Mouse (Mus musculus): ENCODE measurements around the gene Pmf1. TPM values are rescaled to one million over a fixed set of nuclear protein-coding genes. Genes with fewer than 3 reads are reported as not detected.

Gene Pmf1
- polyA plus RNA-seq (2012; rRNA removed) = 21.8 and 23.7 TPM in 2 replicates

DNA sequence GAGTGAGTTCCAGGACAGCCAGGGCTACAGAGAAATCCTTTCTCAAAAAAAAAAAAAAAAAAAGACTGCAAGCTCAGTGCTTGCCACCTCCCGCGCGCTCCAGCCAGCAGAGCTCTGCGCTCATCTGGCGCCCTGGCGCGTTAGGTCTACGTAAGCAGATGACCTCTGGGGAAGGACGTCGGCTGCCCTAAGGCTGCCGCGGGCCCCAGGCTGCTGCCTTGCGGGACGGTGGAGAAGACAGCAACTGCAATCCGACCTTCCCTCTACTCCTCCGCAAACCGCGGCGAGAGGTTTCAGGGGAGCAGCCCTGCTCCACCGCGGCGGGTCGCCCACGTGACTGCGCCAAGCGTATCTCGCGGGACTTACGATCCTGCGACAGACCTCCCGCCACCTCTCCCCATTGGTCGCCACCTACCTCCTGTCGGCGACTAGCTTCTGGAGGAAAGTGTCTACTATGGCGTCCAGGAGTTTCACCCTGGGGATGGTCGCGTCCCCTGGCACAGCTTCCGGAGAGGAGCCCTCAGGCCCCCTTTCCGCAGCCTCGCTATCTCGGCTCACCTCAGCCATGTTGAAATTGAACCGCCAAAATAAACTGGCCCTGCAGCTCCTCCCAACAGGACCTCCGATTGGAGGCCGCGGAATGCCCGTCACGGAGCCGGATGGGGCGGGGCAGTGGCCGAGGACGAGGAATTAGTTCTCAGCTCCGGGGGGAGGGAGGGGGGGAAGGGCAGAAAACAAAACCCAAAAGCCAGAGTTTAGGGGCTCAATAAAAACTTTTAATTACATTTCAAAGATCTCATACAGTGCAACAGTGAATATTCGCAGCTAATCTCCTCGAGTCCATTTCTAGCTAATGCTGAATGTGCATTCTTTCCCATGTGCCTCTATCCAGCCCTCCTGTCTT, at the start of gene Pmf1:
Gene Pmf1 (minus strand): TSS at position 591 of the 904 bp plus-strand sequence.

GRCm38 (mm10) chr3:88424605-88425329, 14.6 kb upstream of the Pmf1 start, which contains the start of gene Slc25a44:
Slc25a44 (minus strand) TSS chr3:88425139.

GRCm38 (mm10) chr3:88384364-88384763, 25.8 kb downstream of the Pmf1 start, which contains the start of gene Bglap:
Bglap (minus strand) TSS chr3:88384464.

GRCm38 (mm10) chr3:88378599-88378998, 31.5 kb downstream of the Pmf1 start, which contains the start of gene Bglap2:
Bglap2 (minus strand) TSS chr3:88378699.

GRCm38 (mm10) chr3:88372643-88373042, 37.5 kb downstream of the Pmf1 start, which contains the start of gene Bglap3:
Bglap3 (minus strand) TSS chr3:88372743.

DNA sequence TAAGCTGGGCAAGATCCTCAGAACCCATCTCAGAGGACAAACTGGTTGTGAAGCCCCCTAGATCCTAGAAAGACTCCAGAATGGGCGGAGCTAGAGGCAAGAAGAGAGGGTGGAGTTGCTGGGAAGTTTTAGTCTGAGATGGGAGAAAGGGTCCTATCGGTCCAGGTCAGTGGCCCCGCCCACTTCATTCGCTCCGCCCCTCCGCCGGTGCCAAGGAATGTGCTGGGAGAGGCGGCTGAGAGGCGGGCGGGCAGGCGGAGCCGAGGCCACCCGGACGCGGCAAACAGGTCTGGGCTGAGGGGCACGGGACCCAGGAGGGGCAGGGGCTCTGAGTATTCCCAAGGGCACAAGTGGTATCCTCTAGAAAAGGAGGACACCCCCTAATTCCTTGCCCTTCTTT, 45.8 kb downstream of the Pmf1 start, which contains the start of gene Paqr6:
Gene Paqr6 (plus strand): TSS at position 248 of the 400 bp plus-strand sequence.

Other genes starting within 250 kb of the Pmf1 start
- gene Rhbg, start 155.6 kb downstream of the Pmf1 start, polyA plus RNA-seq (2012; rRNA removed) = 0.06 and 0.17 TPM in 2 replicates
- gene Gm38392, start 123.1 kb downstream of the Pmf1 start, polyA plus RNA-seq (2012; rRNA removed) = 0.14 TPM in 1 of 2 replicates, not detected in the other
- 4.0 and 6.2 TPM in 2 replicates for gene Tsacc, start 113.3 kb downstream of the Pmf1 start, polyA plus RNA-seq (2012; rRNA removed)
- gene Cct3, start 113.2 kb downstream of the Pmf1 start, polyA plus RNA-seq (2012; rRNA removed) = 313 and 317 TPM in 2 replicates
- gene Glmp, start 85.3 kb downstream of the Pmf1 start, polyA plus RNA-seq (2012; rRNA removed) = 54.1 and 56.2 TPM in 2 replicates
- 0.82 and 0.94 TPM in 2 replicates for gene Tmem79, start 74.2 kb downstream of the Pmf1 start, polyA plus RNA-seq (2012; rRNA removed)
- gene Smg5, start 74.1 kb downstream of the Pmf1 start, polyA plus RNA-seq (2012; rRNA removed) = 90.2 and 90.7 TPM in 2 replicates
- gene Paqr6, start 45.7 kb downstream of the Pmf1 start, polyA plus RNA-seq (2012; rRNA removed) = 3.1 and 3.4 TPM in 2 replicates
- 0.09 and 0.15 TPM in 2 replicates for gene Bglap3, start 37.6 kb downstream of the Pmf1 start, polyA plus RNA-seq (2012; rRNA removed)
- gene Bglap2, start 31.6 kb downstream of the Pmf1 start, polyA plus RNA-seq (2012; rRNA removed) = 1.0 and 7.1 TPM in 2 replicates
- gene Bglap, start 25.9 kb downstream of the Pmf1 start, polyA plus RNA-seq (2012; rRNA removed) = 0.56 and 7.4 TPM in 2 replicates
- 41.3 and 42.5 TPM in 2 replicates for gene Slc25a44, start 14.8 kb upstream of the Pmf1 start, polyA plus RNA-seq (2012; rRNA removed)
- gene Sema4a, start 50.9 kb upstream of the Pmf1 start, polyA plus RNA-seq (2012; rRNA removed) = 54.7 and 57.7 TPM in 2 replicates
- gene Lmna, start 99.6 kb upstream of the Pmf1 start, polyA plus RNA-seq (2012; rRNA removed) = 40.9 and 46.3 TPM in 2 replicates
- gene Mex3a, start 122.1 kb upstream of the Pmf1 start, polyA plus RNA-seq (2012; rRNA removed) = 54.4 and 59.6 TPM in 2 replicates
- 0.27 and 0.47 TPM in 2 replicates for gene Rab25, start 138.0 kb upstream of the Pmf1 start, polyA plus RNA-seq (2012; rRNA removed)
- gene Lamtor2, start 142.7 kb upstream of the Pmf1 start, polyA plus RNA-seq (2012; rRNA removed) = 149 and 155 TPM in 2 replicates
- gene Ubqln4, start 143.4 kb upstream of the Pmf1 start, polyA plus RNA-seq (2012; rRNA removed) = 89.7 and 95.0 TPM in 2 replicates
- gene Ssr2, start 165.5 kb upstream of the Pmf1 start, polyA plus RNA-seq (2012; rRNA removed) = 175 and 179 TPM in 2 replicates
- gene Arhgef2, start 195.6 kb upstream of the Pmf1 start, polyA plus RNA-seq (2012; rRNA removed) = 74.7 and 92.8 TPM in 2 replicates
- not detected in 2 replicates for gene Rxfp4, start 242.8 kb upstream of the Pmf1 start, polyA plus RNA-seq (2012; rRNA removed)